Mouse (Mus musculus): ENCODE data around the gene Pdcd1.

DNA sequence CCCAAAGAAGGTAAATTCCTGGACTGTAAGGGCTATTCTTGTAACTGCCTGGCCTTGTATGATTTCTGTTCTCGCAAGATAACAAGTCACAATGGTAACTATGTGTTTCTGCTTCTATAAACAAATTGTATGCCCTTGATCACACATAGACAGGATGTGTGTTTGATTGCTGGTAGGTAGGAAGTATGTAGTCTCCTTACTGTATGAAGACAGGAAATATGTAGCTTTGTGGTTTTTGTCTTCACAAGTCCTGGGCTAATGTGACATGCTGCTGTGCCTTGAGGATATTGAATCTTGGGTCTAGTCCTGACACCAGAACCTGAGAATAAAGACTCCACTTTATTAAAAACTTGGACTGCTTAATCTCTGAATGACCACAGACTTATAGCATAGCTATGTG is 39.4 kb upstream of the Pdcd1 start:
- TF ChIP-seq GATA1 (IDR thresholded peaks at IDR 0.05; ENCODE audit: low read length) (no peak), TAL1 (IDR thresholded peaks at IDR 0.05; ENCODE audit: low read length) (no peak)
